Mouse (Mus musculus): ENCODE results near the gene Rfc4.
"Not testable (repeated sequence)": the region's sequence is repeated elsewhere in the genome, so short reads cannot be mapped to it uniquely, and the experiment has no call there.

Rfc4 gene

GRCm38 (mm10) chr16:23100613-23101012 is 26.9 kb downstream of the Rfc4 start:
- no peak for DNase-seq

DNA sequence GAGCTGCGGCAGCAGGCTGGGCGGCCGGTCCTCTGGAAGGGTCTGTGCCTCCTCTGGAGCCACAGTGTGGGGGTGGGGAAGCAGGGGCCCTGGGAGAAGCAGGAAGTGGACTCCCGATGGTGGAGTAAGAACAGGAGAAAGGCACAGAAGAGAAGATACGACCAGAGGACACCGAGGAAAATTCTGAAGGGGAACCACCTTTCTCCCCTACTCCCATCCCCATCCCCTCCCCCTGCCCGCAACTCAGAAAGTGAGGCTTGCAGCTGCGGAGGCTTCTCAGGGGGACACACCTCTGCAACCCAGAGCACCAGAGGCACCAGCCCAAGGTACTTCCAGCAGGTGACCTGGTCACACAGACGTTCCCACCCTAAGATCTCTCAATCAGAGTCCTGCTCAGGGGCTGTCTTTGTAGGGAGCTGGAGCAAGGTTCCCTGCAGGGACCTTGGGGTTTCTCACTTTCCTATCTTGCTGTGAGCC is 27.4 kb downstream of the Rfc4 start:
- DNase-seq = no peak

DNA sequence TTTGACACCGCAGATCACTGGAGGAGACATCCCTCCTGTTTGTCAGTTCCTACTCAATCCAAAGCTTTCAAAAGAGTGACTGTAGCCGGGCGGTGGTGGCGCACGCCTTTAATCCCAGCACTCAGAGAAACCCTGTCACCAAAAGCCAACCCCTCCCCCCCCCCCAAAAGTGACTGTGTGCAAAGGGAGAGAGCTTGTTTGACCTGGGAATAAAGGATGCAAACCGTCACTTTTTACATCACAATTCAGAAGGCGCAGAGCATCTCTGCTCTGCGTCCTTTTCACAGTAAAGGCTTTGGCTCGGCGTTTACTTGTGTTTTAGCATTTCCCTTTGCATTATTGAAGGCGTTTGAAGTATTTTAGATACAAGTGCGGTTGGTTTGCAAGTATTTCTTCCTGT is 27.9 kb downstream of the Rfc4 start:
- DNase-seq = no peak

DNA sequence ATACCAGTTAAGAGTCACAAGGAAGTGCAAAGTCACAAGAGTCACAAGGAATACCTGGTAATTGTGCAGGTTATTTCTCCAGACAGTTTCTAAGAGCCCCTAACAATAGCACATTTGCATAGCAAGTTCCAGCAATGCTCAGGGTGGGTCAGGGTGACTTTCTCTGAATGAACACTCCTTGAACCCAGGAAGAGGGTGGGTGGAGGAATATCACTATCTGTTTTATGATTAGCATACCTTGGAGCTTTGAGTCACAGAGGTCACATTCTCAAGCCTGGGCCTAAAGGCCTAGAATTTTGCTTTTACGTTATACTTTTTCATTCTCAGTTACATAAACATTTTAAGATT is 29.5 kb downstream of the Rfc4 start:
- not testable (repeated sequence) for DNase-seq

DNA sequence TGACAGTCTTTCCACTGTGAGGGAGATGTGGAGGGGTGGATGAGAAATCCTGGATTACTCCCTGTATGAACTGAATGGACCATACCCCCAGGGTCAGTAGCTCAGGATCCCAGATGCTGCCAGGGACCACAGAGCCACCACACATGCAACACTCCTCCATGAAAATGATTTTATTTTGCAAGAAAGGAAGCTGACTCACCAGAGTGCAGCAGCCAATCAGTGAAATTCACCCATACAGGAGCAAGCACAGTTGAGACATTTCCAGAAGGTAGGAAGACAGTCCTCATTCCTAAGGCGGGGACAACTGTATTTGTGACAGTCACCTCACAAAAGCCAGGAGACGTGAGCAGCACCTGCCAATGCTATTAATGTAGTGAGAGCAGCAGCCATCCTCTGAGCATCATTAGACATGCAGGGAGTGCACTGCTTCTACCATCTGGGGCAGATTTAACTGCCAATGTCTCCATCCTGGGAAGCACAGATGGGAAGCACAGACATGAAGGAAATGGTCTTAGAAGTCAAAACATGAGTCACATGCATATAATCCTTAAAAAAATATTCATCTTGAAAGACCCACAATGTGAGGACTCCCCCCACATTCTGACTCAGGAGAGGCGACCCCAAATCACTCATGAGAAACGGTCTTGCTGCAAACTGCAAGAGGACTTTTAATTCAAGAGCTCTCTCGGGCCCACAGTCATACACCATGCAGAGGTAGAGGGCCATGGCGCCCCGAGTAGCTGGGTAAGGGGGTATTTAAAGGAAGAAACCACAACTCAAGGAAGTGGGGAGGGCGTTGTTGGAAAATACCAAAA is 30.0 kb downstream of the Rfc4 start:
- not testable (repeated sequence) for DNase-seq

- not testable (repeated sequence) for DNase-seq
Observed at GRCm38 (mm10) chr16:23096886-23097285, 30.7 kb downstream of the Rfc4 start.

DNA sequence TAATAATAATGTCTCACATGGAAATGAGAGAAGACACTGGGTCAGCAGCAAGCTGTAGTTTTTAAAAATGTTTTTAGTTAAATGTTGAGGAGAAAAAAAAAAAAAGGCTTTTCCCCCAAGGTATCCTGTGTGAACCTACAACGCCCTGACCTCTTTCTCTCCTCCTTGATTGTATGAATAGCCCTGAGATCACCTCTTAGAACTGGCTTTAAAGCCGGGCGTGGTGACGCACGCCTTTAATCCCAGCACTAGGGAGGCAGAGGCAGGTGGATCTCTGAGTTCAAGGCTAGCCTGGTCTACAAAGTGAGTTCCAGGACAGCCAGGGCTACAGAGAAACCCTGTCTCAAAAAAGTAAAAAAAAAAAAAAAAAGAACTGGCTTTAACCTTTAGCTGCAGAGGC is 32.0 kb downstream of the Rfc4 start:
- DNase-seq = not testable (repeated sequence)

DNA sequence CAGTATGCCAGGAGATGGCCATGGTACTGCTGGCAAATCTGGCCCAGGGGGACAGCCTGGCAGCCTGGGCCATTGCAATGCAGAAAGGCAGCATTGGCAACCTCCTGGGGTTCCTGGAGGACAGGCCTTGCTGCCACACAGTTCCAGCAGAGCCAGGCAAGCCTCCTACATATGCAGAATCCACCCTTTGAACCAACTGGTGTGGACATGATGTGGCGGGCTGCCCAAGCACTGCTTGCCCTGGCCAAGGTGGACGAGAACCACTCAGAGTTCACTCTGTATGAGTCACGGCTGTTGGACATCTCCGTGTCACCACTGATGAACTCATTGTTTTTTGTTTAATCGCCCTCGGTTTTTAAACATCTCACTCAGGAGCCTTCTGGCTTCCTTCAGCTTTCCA is 33.4 kb downstream of the Rfc4 start:
- no peak for DNase-seq

- no peak for DNase-seq
Observed at GRCm38 (mm10) chr16:23093321-23093953, 34.1 kb downstream of the Rfc4 start.

- not testable (repeated sequence) for DNase-seq
Observed at GRCm38 (mm10) chr16:23091345-23091744, 36.2 kb downstream of the Rfc4 start.

DNA sequence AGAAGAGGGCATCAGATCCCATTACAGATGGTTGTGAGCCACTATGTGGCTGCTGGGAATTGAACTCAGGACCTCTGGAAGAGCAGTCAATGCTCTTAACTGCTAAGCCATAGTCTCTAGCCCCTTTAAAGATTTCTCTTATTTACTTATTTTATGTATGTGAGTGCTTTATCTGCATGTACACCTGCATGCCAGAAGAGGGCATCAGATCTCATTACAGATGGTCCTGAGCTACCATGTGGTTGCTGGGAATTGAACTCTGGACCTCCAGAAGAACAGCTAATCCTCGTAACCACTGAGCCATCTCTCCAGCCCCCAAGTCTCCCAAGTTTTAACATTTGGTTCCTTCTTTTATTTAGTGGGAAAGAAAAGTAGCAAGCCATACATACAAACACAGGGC is 39.0 kb downstream of the Rfc4 start:
- not testable (repeated sequence) for DNase-seq

DNA sequence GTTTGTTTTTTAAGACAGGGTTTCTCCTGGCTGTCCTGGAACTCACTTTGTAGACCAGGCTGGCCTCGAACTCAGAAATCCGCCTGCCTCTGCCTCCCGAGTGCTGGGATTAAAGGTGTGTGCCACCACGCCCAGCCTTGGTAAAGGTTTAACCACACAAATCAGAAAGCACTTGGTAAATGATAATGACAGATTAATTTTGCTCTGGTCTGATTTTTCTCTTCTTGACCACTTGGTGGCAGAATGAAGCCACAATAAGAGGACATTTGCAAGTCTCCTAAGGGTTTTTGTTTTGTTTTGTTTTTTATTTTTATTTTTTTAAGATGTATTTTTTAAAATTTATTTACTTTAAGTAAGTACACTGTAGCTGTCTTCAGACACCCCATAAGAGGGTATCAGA is 39.8 kb downstream of the Rfc4 start:
- not testable (repeated sequence) for DNase-seq

DNA sequence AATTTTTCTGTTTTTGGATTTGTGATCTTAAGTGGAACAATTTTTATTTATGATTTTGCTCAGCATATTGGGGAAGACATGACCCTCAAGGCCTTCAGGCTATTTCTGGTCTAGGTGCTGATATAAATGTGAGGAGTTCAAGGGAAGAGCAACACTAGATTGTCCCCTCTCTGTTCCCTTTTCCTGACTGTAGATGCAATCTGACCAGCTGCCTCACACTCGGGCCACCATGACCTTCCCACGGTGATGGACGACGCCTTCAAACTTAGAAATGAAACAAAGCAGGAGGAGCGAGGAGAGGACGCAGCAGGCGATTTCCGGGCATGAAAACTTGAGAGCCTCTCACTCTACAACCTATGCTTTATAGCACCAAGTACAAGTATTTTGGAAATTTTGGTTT is 40.4 kb downstream of the Rfc4 start:
- not testable (repeated sequence) for DNase-seq

GRCm38 (mm10) chr16:23077516-23077915 is 50.0 kb downstream of the Rfc4 start:
- DNase-seq = not testable (repeated sequence)

Measured in kidney, adult 18-20 months (tissue).